Mouse (Mus musculus) stomach, postnatal 0 days (tissue): ENCODE data around the gene Gnb4.

Experiments used
- CTCF ChIP-seq: IDR thresholded peaks from 2 replicates; pipeline ENCODE4 v1.5.1; 2016; ENCODE audit warnings: antibody characterized with exemption, low read depth, mild to moderate bottlenecking, moderate library complexity
- EP300 ChIP-seq: optimal IDR thresholded peaks from 2 replicates; pipeline ENCODE3; 2016; ENCODE audit warnings: antibody characterized with exemption

DNA sequence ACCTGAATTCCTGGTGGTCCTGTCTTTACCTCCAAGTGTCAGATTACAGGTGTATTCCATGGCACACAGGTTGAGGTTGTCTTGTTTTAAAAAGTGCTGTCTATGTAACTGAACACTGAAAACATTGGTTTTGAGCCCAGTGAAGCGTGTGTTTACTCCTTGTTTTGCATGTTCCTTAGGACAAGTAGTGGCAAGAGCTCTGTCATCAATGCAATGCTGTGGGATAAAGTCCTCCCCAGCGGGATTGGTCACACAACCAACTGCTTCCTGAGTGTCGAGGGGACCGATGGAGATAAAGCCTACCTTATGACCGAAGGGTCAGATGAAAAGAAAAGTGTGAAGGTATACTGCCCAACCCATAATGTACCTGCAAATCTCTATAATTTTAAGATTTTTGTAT lies 78.3 kb downstream of the Gnb4 start:
- no peak for TF ChIP-seq CTCF
- no peak for TF ChIP-seq EP300
